Mouse (Mus musculus) ES-Bruce4 (cell line): ENCODE measurements around the gene Phkg2.

ENCODE experiments used
- CTCF ChIP-seq: IDR thresholded peaks from one replicate; pipeline ENCODE4 v1.8.1; 2011; ENCODE audit warnings: low read depth, low read length
- POLR2A ChIP-seq: IDR thresholded peaks from one replicate; pipeline ENCODE4 v1.8.1; 2011; ENCODE audit warnings: low read length; ENCODE audit not compliant: insufficient read depth

GRCm38 (mm10) chr7:127614091-127614490, 41.0 kb downstream of the Phkg2 start:
- TF ChIP-seq CTCF (no peak), POLR2A (no peak)
